In genomic region chr3:97296941-97297552, GRCm38 (mm10) we compare ENCODE assay signal across 8 mouse cellular contexts. TPM values are rescaled to one million over a fixed set of nuclear protein-coding genes. Genes with fewer than 3 reads are reported as not detected.
DNase-seq lines count a peak whose midpoint lies in the region; ATAC-seq and TF ChIP-seq lines count a peak whose summit lies in the region.

No protein-coding gene starts in this region.

- WGBS in embryonic facial prominence, embryonic 12.5 days = 2% methylated on average over 16 of the region's 16 CpGs
- 2% methylated on average over 16 of the region's 16 CpGs for WGBS in heart, embryonic 11.5 days (ENCODE audit: insufficient replicate concordance)
- WGBS in liver, adult 2 months = 1% methylated on average over 16 of the region's 16 CpGs
- WGBS in midbrain, embryonic 15.5 days = 1% methylated on average over 16 of the region's 16 CpGs
- WGBS in stomach, embryonic 14.5 days = 2% methylated on average over 16 of the region's 16 CpGs

- no peaks in the 10 kb centered on the region for H3K27me3 ChIP-seq in embryonic facial prominence, embryonic 12.5 days
- no peaks in the 10 kb centered on the region for H3K27me3 ChIP-seq in heart, embryonic 11.5 days (ENCODE audit: control insufficient read depth, insufficient read depth, low read length)
- H3K27me3 ChIP-seq in liver, adult 2 months (ENCODE audit: control insufficient read depth, insufficient read depth, low read length) = no peaks in the 10 kb centered on the region
- no peaks in the 10 kb centered on the region for H3K27me3 ChIP-seq in midbrain, embryonic 15.5 days (replicated peaks)
- no peaks in the 10 kb centered on the region for H3K27me3 ChIP-seq in stomach, embryonic 14.5 days (ENCODE audit: control insufficient read depth, insufficient read depth, low read length)

- H3K4me2 ChIP-seq in embryonic facial prominence, embryonic 12.5 days (replicated peaks) = peak overlapping the region; percentile 60
- H3K4me2 ChIP-seq in heart, embryonic 11.5 days = peak overlapping the region; percentile 85
- H3K4me2 ChIP-seq in midbrain, embryonic 15.5 days = peak overlapping the region; percentile 60
- H3K4me2 ChIP-seq in stomach, embryonic 14.5 days (replicated peaks; ENCODE audit: low read depth, low read length) = peak overlapping the region; percentile 77

- no peak for TF ChIP-seq POLR2A in liver, adult 2 months (IDR thresholded peaks at IDR 0.05; ENCODE audit: extremely low read depth, insufficient read depth, low read length)

- H3K9ac ChIP-seq in embryonic facial prominence, embryonic 12.5 days = peak overlapping the region; percentile 87
- peak overlapping the region; percentile 83 for H3K9ac ChIP-seq in heart, embryonic 11.5 days (ENCODE audit: low read depth, low read length)
- H3K9ac ChIP-seq in liver, adult 2 months (ENCODE audit: low read depth, low read length) = peak overlapping the region; percentile 79
- H3K9ac ChIP-seq in midbrain, embryonic 15.5 days = peak overlapping the region; percentile 81
- H3K9ac ChIP-seq in stomach, embryonic 14.5 days (replicated peaks; ENCODE audit: low read depth, low read length) = peak overlapping the region; percentile 84

- peak overlapping the region; percentile 98 for H3K27ac ChIP-seq in embryonic facial prominence, embryonic 12.5 days
- peak overlapping the region; percentile 92 for H3K27ac ChIP-seq in heart, embryonic 11.5 days (ENCODE audit: low read depth, low read length)
- no peak overlapping the region for H3K27ac ChIP-seq in liver, adult 2 months (replicated peaks; ENCODE audit: insufficient read depth, low read depth, low read length)
- H3K27ac ChIP-seq in midbrain, embryonic 15.5 days = peak overlapping the region; percentile 97
- peak overlapping the region; percentile 99 for H3K27ac ChIP-seq in stomach, embryonic 14.5 days (ENCODE audit: low read length)

- 0 out of 2 replicates have a peak, but pooled peaks cover 3% of the 10 kb centered on the region for H3K9me3 ChIP-seq in embryonic facial prominence, embryonic 12.5 days
- H3K9me3 ChIP-seq in heart, embryonic 11.5 days (replicated peaks; ENCODE audit: control insufficient read depth, low read length) = no peaks in the 10 kb centered on the region
- no peaks in the 10 kb centered on the region for H3K9me3 ChIP-seq in midbrain, embryonic 15.5 days
- H3K9me3 ChIP-seq in stomach, embryonic 14.5 days (ENCODE audit: control insufficient read depth, low read depth, low read length) = no peaks in the 10 kb centered on the region

- H3K4me3 ChIP-seq in embryonic facial prominence, embryonic 12.5 days = peak overlapping the region; percentile 65
- H3K4me3 ChIP-seq in heart, embryonic 11.5 days (ENCODE audit: low read depth, low read length) = peak overlapping the region; percentile 81
- H3K4me3 ChIP-seq in liver, adult 2 months (ENCODE audit: insufficient read depth, low read depth, low read length) = peak overlapping the region; percentile 77
- H3K4me3 ChIP-seq in midbrain, embryonic 15.5 days = peak overlapping the region; percentile 76
- H3K4me3 ChIP-seq in stomach, embryonic 14.5 days (ENCODE audit: low read depth, low read length) = peak overlapping the region; percentile 71

- H3K4me1 ChIP-seq in embryonic facial prominence, embryonic 12.5 days = peaks cover 17% of the 10 kb centered on the region
- H3K4me1 ChIP-seq in heart, embryonic 11.5 days (ENCODE audit: control insufficient read depth, insufficient read depth, low read length) = peaks cover 21% of the 10 kb centered on the region
- H3K4me1 ChIP-seq in liver, adult 2 months (ENCODE audit: control insufficient read depth, insufficient read depth, low read length) = peaks cover 5% of the 10 kb centered on the region
- peaks cover 46% of the 10 kb centered on the region for H3K4me1 ChIP-seq in midbrain, embryonic 15.5 days
- peaks cover 12% of the 10 kb centered on the region for H3K4me1 ChIP-seq in stomach, embryonic 14.5 days (ENCODE audit: control insufficient read depth, insufficient read depth, low read length)

- no peaks in the 10 kb centered on the region; the same call in 1 of the 2 replicates for H3K79me2 ChIP-seq in liver, adult 2 months (ENCODE audit: control insufficient read depth, insufficient read depth, low read length)

- DNase-seq in layer of hippocampus, adult 11-12 months (ENCODE audit: low spot score) = peak; percentile 45
- DNase-seq in layer of hippocampus, adult 9-10 months (ENCODE audit: low spot score) = no peak
- DNase-seq in kidney, adult 9 months = peak; percentile 55
- peak; percentile 50 for DNase-seq in liver, adult 2 months (ENCODE audit: extremely low read depth, low read depth, low spot score)

- no peak for TF ChIP-seq CTCF in liver, adult 2 months (IDR thresholded peaks at IDR 0.05; ENCODE audit: low read depth, low read length)

- ATAC-seq in embryonic facial prominence, embryonic 12.5 days (ENCODE audit: insufficient number of reproducible peaks, insufficient read depth, low FRiP score, low TSS enrichment) = peak; percentile 80
- ATAC-seq in heart, embryonic 11.5 days (replicated peaks; ENCODE audit: insufficient number of reproducible peaks, low FRiP score, low TSS enrichment) = peak; percentile 26; the same call in 1 of the 2 replicates
- ATAC-seq in midbrain, embryonic 15.5 days (replicated peaks) = peak; percentile 73
- peak; percentile 56 for ATAC-seq in stomach, embryonic 14.5 days (ENCODE audit: insufficient number of reproducible peaks, insufficient read depth, low FRiP score, low read depth)

- no peaks in the 10 kb centered on the region for H3K36me3 ChIP-seq in embryonic facial prominence, embryonic 12.5 days
- H3K36me3 ChIP-seq in heart, embryonic 11.5 days (ENCODE audit: control insufficient read depth, insufficient read depth, low read length) = no peaks in the 10 kb centered on the region
- no peaks in the 10 kb centered on the region for H3K36me3 ChIP-seq in liver, adult 2 months (ENCODE audit: control insufficient read depth, insufficient read depth, low read length)
- H3K36me3 ChIP-seq in midbrain, embryonic 15.5 days (replicated peaks) = no peaks in the 10 kb centered on the region
- H3K36me3 ChIP-seq in stomach, embryonic 14.5 days (ENCODE audit: control insufficient read depth, insufficient read depth, low read length) = no peaks in the 10 kb centered on the region

RNA-seq across cellular contexts. Expression of gene Bcl9, which starts 0.7 kb away (rescaled TPM):
- 82.4 and 84.9 TPM in 2 replicates for polyA plus RNA-seq in embryonic facial prominence, embryonic 12.5 days (2016; fragmentation: Nextera tagmentation; extraction: Ambion mirVana)
- 38.5 and 40.8 TPM in 2 replicates for polyA plus RNA-seq in heart, embryonic 11.5 days (2014; fragmentation: Nextera tagmentation; extraction: Ambion mirVana)
- 1.0 and 2.3 TPM in 2 replicates for total RNA-seq in liver, adult 2 months (2014; rRNA removed)
- 2.7 and 3.1 TPM in 2 replicates for polyA plus RNA-seq in liver, adult 2 months (2012; rRNA removed)
- polyA plus RNA-seq in midbrain, embryonic 15.5 days (2015; fragmentation: Nextera tagmentation; extraction: Ambion mirVana) = 101 and 102 TPM in 2 replicates
- 58.2 and 72.0 TPM in 2 replicates for polyA plus RNA-seq in stomach, embryonic 14.5 days (2014; fragmentation: Nextera tagmentation; extraction: Ambion mirVana)

Comparison
In these comparisons a context has a peak if more than half of its experiments do, and no peak if none do; other contexts are left out.
1. ATAC-seq: peak in every context shown above with its lines; median percentile 80 in embryonic facial prominence, embryonic 12.5 days; 73 in midbrain, embryonic 15.5 days; 56 in stomach, embryonic 14.5 days; 26 in heart, embryonic 11.5 days.